Mouse (Mus musculus): Measurements from ENCODE around the gene Tnfrsf1b.

Gene Tnfrsf1b

GRCm38 (mm10) chr4:145257751-145258434 is 11.2 kb upstream of the Tnfrsf1b start:
- in situ Hi-C loops (cut with MboI, MseI): no loop called here

GRCm38 (mm10) chr4:145256144-145256543 is 9.5 kb upstream of the Tnfrsf1b start:
- in situ Hi-C loops (cut with MboI, MseI): no loop called here

- in situ Hi-C loops (cut with MboI, MseI): loop anchor here (5.0 kb wide), 1 partner anchor 33 kb away; no protein-coding TSS in a partner anchor
Observed at GRCm38 (mm10) chr4:145254418-145254817, 7.7 kb upstream of the Tnfrsf1b start.

GRCm38 (mm10) chr4:145252611-145253010 is 5.9 kb upstream of the Tnfrsf1b start:
- in situ Hi-C loops (cut with MboI, MseI): loop anchor here (5.0 kb wide), 1 partner anchor 35 kb away; no protein-coding TSS in a partner anchor

GRCm38 (mm10) chr4:145251546-145251945 is 4.9 kb upstream of the Tnfrsf1b start:
- in situ Hi-C loops (cut with MboI, MseI): loop anchor here (5.0 kb wide), 1 partner anchor 36 kb away; no protein-coding TSS in a partner anchor

GRCm38 (mm10) chr4:145250002-145250401 is 3.3 kb upstream of the Tnfrsf1b start:
- in situ Hi-C loops (cut with MboI, MseI): loop anchor here (5.0 kb wide), 1 partner anchor 37 kb away; no protein-coding TSS in a partner anchor

GRCm38 (mm10) chr4:145247556-145247955 is 886 bp upstream of the Tnfrsf1b start:
- in situ Hi-C loops (cut with MboI, MseI): no loop called here

GRCm38 (mm10) chr4:145245581-145245980 is 1.1 kb downstream of the Tnfrsf1b start:
- in situ Hi-C loops (cut with MboI, MseI): no loop called here

- in situ Hi-C loops (cut with MboI, MseI): no loop called here
Observed at GRCm38 (mm10) chr4:145244676-145245075, 2.0 kb downstream of the Tnfrsf1b start.

GRCm38 (mm10) chr4:145242719-145243350 is 3.8 kb downstream of the Tnfrsf1b start:
- in situ Hi-C loops (cut with MboI, MseI): no loop called here

GRCm38 (mm10) chr4:145240723-145241231 is 5.9 kb downstream of the Tnfrsf1b start:
- in situ Hi-C loops (cut with MboI, MseI): no loop called here

GRCm38 (mm10) chr4:145239049-145239830 is 7.4 kb downstream of the Tnfrsf1b start:
- in situ Hi-C loops (cut with MboI, MseI): no loop called here

GRCm38 (mm10) chr4:145236027-145236426 is 10.6 kb downstream of the Tnfrsf1b start:
- in situ Hi-C loops (cut with MboI, MseI): no loop called here

- in situ Hi-C loops (cut with MboI, MseI): no loop called here
Observed at GRCm38 (mm10) chr4:145233487-145234228, 13.0 kb downstream of the Tnfrsf1b start.

GRCm38 (mm10) chr4:145231732-145232131 is 14.9 kb downstream of the Tnfrsf1b start:
- in situ Hi-C loops (cut with MboI, MseI): no loop called here

GRCm38 (mm10) chr4:145230647-145231046 is 16.0 kb downstream of the Tnfrsf1b start:
- in situ Hi-C loops (cut with MboI, MseI): no loop called here

- in situ Hi-C loops (cut with MboI, MseI): no loop called here
Observed at GRCm38 (mm10) chr4:145229524-145230163, 17.0 kb downstream of the Tnfrsf1b start.

- in situ Hi-C loops (cut with MboI, MseI): no loop called here
Observed at GRCm38 (mm10) chr4:145229051-145229450, 17.6 kb downstream of the Tnfrsf1b start.

GRCm38 (mm10) chr4:145224613-145225012 is 22.1 kb downstream of the Tnfrsf1b start:
- in situ Hi-C loops (cut with MboI, MseI): no loop called here

GRCm38 (mm10) chr4:145222064-145222463 is 24.6 kb downstream of the Tnfrsf1b start:
- in situ Hi-C loops (cut with MboI, MseI): no loop called here

GRCm38 (mm10) chr4:145221379-145221778 is 25.3 kb downstream of the Tnfrsf1b start:
- in situ Hi-C loops (cut with MboI, MseI): no loop called here

All from regulatory T cell (primary cell).